Mouse (Mus musculus) monocyte, adult 2 months (primary cell): ENCODE results near the gene Fasn.
"Not testable (repeated sequence)": the region's sequence is repeated elsewhere in the genome, so short reads cannot be mapped to it uniquely, and the experiment has no call there.

Experiments
- DNase-seq, 2 experiments: peaks; one replicate each; pipeline ENCODE4 v3.0.0; 2022; ENCODE audit warnings: low spot score in 2 of 2, low read depth in 1 of 2

The Fasn gene

GRCm38 (mm10) chr11:120767023-120767422 lies 57.3 kb downstream of the Fasn start:
- not testable (repeated sequence) for DNase-seq

- DNase-seq = not testable (repeated sequence)
These were observed 61.0 kb downstream of the Fasn start for GRCm38 (mm10) chr11:120763121-120763999.

- not testable (repeated sequence) for DNase-seq
These were observed 61.7 kb downstream of the Fasn start, which contains the start of gene Hmga1b for GRCm38 (mm10) chr11:120762672-120763041. Gene Hmga1b (plus strand): TSS chr11:120762794.

GRCm38 (mm10) chr11:120761811-120762671 lies 62.3 kb downstream of the Fasn start:
- no peak for DNase-seq

- DNase-seq = no peak
These were observed 64.1 kb downstream of the Fasn start for GRCm38 (mm10) chr11:120760236-120760635.
